Mouse (Mus musculus): Measurements from ENCODE around the gene Ift80.
A peak's percentile ranks its signal among the peaks of the same experiment; 100 is the strongest.
"Not testable (repeated sequence)": the region's sequence is repeated elsewhere in the genome, so short reads cannot be mapped to it uniquely, and the experiment has no call there.

The Ift80 gene

DNA sequence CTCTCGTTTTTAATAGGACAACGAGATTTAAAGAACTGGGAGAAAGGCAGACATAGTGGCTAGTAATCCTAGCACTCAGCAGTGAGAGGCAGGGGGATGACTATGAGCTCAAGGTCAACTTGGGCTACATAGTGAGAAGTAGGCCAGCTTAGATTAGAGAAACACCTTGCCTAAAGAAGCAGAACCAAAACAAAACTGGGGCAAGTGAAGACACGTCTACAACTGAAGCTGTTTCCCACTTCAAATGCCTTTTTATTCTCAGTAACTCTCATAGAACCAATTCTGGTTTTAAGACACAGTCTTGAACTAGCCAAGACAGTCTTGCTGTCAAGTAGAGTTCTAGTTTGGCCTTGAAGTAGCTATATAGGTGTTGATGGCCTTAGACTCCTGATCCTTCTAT, 67.7 kb downstream of the Ift80 start:
- DNase-seq (ENCODE audit: low spot score in 2 of 2), result no peak

DNA sequence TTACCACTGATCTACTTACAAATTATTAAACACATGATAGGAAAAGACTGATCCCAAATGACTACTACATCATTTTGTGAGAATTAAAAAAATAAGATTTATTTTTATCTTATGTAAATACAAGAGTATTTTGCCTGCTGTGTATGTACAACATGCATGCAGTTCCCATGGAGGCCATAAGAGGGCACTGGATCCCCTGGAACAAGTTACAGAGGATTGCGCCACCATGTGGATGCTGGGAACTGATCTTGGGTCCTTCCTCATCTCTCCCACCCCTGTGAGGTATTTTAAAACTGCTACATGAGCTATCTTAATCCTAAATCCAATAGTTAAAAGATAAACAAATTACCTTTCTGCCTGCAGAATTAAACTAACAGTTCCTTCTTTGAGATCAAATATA, 68.9 kb downstream of the Ift80 start:
- no peak for DNase-seq (ENCODE audit: low spot score in 2 of 2)

DNA sequence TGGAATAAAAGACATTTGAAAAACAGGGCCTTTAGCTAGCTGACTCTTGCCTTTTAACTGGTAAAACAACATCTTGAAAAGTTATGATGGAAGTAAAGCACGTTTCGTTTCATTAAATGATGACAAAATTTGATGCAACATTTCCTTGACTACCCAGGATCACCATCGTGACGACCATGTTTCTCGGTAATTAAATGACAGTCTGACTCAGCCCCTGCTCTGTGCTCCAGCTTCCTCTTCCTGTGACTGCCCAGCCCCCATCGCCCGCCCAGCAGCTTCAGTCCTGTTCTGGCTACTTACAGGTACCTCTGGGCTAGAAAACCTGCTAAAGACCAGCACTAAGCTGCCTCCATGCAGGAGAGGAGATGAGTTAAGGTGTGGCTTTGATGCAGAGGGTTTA, 70.1 kb downstream of the Ift80 start:
- DNase-seq (ENCODE audit: low spot score in 2 of 2), result no peak

DNA sequence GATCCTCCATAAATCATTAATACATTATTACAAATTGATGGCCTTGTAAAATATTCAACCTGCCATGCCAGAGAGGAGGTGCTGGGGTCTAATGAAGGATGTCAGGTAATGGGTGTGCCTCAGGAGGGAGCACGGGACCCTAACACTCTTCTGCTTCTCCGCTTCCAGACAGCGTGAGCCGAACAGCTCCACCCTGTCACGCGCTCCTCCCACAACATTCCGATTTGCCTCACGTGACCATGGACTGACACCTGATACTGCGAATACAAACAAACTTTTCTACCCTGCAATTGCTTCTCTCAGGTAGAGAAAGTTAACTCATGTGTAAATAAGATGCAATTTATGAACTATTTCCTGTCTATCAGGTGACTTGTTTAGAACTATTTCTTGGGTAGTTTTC, 75.8 kb downstream of the Ift80 start:
- no peak for DNase-seq (ENCODE audit: low spot score in 2 of 2)

DNA sequence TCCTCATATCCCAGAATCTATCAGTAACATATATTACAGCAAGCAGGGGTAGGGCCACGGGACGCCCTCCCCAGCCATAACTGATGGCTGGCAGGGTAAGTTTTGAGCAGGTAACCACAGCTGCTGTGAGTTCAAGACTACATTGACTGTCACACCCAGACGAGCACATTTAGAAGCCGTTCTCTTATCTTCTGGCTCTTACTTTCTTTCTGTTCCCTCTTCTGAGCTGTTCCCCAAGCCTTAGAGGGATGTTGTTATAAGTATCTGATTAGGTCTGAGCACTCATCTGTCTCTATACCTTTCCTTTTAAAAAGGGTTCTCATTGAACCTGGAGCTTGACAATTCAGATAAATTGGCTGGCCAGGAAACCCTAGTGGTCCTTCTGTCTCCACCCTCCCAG, 96.9 kb downstream of the Ift80 start:
- no peak for DNase-seq (ENCODE audit: low spot score in 2 of 2)

DNA sequence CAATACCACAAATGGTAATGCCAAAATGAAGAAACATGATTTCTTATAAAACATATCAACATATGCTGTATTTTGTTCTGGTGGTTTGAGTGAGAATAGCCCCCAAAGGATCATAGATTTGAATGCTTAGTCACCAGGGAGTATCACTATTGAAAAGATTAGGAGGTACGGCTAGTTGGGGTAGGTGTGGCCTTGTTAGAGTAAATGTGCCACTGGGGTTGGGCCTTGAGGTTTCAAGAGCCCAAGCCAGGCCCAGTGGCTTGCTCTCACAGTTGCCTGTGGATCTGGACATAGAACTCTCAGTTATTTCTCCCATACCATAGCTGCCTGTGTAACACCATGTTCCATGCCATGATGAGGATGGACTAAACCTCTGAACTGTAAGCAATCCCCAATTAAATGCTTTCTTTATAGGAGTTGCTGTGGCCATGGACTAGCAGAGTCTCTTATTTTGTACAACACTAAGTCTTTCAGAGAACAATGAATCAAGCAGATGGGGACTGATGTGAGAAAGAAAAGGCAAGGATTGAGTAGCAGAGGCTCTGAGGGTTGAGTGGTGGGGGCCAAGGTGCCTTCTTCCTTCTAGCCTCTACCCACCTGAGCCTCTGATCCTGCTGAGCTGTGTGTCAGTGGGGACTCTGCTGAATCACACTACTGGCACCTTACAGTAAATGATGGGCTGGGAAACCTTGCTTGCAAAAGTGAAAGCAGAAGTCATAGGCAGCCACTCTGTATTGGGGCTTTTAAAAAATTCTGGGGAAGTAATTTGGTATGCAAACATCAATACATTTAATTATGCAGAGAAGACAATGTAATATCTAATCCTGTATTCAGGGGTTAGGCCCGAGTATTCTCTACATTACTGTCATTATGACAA, 99.2 kb downstream of the Ift80 start:
- DNase-seq (ENCODE audit: low spot score in 2 of 2), result peak; percentile 40 to 53

DNA sequence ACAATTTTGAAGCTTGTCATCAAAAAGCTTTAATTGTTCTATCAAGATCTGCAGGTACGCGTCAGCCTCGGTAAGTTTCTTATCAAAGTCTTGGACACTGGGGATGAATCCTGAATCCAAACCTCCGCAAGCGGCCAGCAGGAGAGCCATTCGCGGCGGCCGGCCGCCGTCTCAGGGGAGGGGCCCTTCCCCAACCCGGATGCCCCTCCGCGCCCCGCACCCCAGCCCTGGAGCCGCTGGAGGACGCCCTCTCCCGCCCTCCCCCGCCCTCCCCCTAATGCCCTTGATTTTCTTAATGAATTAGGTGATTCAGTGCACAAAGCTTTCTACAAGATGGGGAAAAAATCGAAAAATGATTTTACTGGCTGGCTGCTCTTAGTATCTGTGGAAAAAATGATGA, 101.7 kb downstream of the Ift80 start:
- not testable (repeated sequence) for DNase-seq (ENCODE audit: low spot score in 2 of 2)

DNA sequence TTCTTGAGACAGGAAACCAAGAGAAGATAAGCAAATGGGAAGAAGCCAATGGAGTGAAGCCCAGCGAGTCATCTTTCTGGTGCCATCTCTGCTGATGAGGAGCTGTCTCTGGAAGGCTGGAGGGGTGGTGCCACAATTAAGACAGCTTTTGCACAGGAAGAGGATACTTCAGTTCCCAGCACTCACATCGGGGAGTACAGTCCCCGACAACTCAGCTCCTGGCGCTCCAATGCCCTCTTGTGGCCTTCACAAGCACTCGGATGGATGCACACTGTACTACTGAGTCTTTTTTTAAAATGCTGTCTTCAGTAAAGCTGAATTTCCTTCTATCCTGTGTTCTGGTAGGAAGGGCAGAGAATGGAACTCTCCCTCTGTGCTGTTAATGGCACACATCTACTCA, 107.2 kb downstream of the Ift80 start:
- no peak for DNase-seq (ENCODE audit: low spot score in 2 of 2)

DNA sequence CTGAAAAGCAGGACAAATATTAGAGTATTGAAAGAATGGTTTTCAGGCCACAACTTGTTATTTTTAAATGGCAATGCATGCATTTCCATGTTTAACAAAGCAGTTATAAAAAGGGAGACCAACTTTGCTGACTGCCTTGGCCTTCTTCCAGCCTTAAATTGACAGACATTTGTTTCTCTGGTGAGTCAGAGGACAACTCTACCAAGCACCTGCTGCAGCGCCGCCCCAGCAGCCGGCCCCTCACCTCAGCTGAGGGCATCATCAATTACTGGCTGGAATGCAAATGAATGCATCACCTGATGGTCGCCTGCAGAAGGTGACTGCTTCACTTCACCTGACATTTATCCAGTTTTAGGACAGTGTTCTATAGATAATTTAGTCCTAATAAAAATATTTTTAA, 108.9 kb downstream of the Ift80 start:
- no peak for DNase-seq (ENCODE audit: low spot score in 2 of 2)

DNA sequence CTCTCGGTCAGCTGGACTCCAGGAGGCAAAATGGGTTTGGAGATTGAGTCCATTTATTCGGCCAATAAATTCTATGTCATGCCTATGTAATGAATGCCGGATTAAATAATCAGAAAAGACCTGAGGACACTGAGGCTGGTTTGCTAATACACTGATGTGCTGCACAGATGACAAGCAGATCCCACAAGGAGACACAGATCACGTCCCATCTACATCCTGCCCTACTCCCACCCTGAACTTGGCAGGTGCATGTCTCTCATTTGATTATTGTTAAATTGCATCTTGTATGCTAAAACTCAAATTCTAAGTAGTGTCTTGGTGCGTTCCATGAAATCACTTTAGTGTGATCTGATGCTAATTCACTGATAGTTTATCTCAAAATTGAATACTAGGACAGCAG, 117.5 kb downstream of the Ift80 start:
- DNase-seq (ENCODE audit: low spot score in 2 of 2), result no peak

DNA sequence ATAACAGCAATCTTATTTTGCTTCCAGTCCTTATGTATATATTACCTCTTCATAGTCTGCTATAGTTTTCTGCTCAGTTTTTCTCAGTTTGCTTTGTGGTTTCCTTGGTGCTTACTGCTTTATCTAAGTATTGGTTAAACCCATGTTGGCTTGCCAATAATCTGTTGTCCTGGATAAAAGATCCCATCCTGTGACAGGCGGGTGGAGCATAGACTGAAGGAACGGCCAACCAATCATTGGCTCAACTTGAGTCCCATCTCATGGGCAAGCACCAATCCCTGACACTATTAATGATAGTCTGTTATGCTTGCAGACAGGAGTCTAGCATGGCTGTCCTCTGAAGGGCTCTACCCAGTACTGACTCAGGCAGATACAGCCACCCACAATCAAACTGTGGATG, 130.3 kb downstream of the Ift80 start:
- DNase-seq (ENCODE audit: low spot score in 2 of 2), result no peak

DNA sequence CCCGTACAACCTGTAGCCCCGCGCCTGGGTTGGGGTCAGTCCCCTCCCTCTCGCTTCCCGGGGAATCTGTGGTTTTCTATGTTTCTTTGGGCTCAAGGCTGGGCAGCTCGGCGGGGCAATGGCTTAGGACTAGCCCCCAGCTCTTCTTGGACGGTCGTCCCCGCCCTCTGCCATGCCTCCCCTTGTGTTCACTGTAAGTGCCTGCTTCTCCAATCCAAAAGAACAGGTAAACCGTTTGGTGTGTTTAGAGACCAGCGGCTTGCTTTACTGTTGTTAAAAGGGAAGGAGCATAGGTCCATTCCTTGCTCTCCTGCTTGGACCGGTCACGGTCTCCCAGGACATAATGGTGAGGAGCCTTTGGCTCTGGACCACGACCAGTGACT, 133.8 kb downstream of the Ift80 start:
- no peak for DNase-seq (ENCODE audit: low spot score in 2 of 2)

DNA sequence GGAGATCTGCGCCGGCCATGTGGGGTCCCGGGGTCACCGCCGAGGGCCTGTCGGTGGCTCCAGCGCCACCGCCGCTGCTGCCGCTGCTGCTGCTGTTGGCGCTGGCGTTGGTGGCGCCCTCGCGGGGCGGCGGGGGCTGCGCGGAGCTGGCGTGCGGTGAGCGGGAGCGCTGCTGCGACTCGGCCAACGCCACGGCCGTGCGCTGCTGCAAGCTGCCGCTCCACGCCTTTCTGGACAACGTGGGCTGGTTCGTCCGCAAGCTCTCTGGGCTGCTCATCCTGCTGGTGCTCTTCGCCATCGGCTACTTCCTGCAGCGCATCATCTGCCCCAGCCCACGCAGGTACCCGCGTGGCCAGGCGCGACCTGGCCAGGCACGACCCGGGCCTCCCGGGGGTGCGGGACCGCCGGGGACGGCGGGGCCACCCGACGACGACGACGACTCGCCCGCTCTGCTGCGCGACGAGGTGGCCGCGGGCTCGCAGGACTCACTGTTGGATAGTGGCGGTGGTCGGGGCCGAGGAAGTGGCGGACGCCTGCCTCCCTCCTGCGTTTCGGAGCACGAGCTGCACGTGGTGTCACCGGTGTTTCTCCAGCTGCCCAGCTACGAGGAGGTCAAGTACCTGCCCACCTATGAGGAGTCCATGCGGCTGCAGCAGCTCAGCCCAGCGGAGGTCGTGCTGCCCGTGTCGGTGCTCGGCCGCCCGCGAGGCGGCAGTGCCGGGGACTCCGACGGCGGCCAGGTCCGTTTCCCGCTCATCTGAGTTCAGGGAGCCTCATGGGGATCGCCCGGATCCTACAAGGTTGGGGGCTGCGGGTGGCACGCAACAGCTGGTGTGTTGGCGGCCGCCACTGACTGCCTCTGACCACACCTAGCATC, 134.4 kb downstream of the Ift80 start:
- DNase-seq (ENCODE audit: low spot score in 2 of 2), result peak; percentile 1 to 4

DNA sequence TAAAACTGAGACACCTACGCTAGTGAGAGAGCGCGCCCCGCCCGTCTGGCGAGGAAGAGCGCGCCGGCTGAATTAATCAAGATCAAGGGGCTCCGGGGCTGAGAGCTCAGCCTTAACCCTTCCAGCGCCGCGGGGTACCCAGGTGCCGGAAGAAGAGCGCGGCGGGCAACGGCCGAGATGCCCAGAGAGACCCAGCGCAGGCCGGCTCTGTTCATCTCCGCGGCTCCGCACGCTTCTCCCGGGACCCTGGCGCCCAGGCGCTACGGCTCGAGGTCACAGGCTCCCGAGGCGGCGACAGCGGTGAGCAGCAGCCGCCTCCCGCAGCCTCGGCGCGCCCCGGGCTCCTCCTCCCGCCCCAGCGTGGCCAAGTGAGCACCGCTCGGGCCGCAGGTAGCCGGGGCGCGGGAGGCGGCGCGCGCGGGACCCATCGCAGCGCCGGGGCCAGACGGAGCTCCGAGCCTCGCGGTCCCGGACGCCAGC, 135.1 kb downstream of the Ift80 start, which contains the start of gene 1110032F04Rik:
Gene 1110032F04Rik, plus strand, starts transcription at position 376 of the 480 bp plus-strand sequence.
- peak; percentile 3 to 4 for DNase-seq (ENCODE audit: low spot score in 2 of 2)

DNA sequence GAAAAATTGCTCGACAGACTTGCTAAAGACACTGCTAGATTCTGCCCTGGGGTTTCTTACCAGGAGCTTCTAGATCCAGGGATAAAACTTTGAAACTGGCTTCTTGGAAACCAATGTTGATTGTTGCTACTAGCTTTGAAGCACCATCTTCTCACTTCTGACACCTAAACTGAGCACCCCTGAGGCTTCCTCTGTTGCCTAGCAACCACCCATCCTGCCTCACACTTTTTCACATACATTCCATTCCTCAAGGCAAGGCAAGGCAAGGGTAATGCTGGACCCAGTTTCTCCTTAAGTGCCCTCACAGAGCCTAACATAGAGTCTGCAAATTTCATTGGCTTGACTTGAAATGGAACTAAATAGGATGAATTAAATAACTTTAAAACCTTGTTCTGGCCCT, 152.0 kb downstream of the Ift80 start:
- DNase-seq (ENCODE audit: low spot score in 2 of 2), result no peak

DNA sequence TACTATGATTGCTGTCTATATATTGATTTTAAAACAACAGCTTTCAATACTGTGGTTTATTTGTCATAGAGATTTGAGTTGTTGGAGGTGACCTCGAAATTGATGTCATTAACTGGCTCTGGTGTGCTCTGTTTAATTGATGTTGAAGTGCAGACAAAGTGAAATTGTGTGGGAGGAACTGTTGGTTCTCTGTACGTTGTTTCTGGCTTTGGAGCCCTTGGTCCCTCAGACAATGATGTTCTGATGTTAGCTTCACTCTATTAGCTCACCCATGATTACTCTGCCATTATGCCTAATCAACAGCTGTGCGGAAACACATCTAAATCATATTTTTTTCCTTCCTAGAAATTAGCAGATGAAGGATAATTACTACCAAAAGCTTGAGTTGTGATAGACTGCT, 156.0 kb downstream of the Ift80 start:
- DNase-seq (ENCODE audit: low spot score in 2 of 2), result no peak

DNA sequence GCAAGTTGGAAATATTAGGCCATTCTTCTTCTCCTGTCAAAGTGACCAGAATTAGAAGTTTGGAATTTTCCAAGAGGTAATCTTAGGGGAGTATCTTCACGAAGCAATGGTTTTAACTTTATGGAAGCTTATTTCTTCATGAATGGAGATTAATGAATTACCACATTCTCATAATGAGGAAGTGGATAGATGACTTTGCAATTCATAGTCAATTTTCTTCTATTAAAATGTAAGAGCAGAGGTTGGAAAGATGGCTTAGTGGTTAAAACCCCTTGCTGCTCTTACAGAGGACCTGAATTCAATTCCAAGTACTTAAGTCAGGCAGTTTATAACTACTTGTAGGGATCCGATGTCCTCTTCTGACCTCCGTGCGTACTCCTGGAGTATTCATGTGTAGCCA, 160.3 kb downstream of the Ift80 start:
- no peak for DNase-seq (ENCODE audit: low spot score in 2 of 2)
